ENCODE assay signal across 7 mouse cellular contexts in genomic region chr6:142814011-142814410, GRCm38 (mm10). TPM values are rescaled to one million over a fixed set of nuclear protein-coding genes. Genes with fewer than 3 reads are reported as not detected.
DNase-seq lines count a peak whose midpoint lies in the region; ATAC-seq and TF ChIP-seq lines count a peak whose summit lies in the region.

No protein-coding gene starts in this region.

- TF ChIP-seq RAD21 in CH12.LX (IDR thresholded peaks at IDR 0.05; ENCODE audit: low read depth, low read length), result no peak

- H3K27ac ChIP-seq in CH12.LX (ENCODE audit: insufficient read depth, low read depth), result no peak overlapping the region
- H3K27ac ChIP-seq in intestine, embryonic 14.5 days (ENCODE audit: low read depth), result no peak overlapping the region
- no peak overlapping the region for H3K27ac ChIP-seq in liver, embryonic 15.5 days (replicated peaks)

- in situ Hi-C loops in CH12.LX (cut with MboI; ENCODE audit: low pct_ligation_motif_present, low pct_unique_long_range_greater_than_20kb, low sequenced_read_pairs), result no loop called here

- H3K4me2 ChIP-seq in CH12.LX (ENCODE audit: insufficient read depth, low read depth, poor library complexity, severe bottlenecking), result peak overlapping the region; percentile 69
- H3K4me2 ChIP-seq in intestine, embryonic 14.5 days (ENCODE audit: low read length), result peak overlapping the region; percentile 62
- H3K4me2 ChIP-seq in liver, embryonic 15.5 days, result peak overlapping the region; percentile 54

- peaks cover 4 to 27% of the 10 kb centered on the region in 2 experiments; a peak in 3 of 4 replicates for H3K4me1 ChIP-seq in CH12.LX (ENCODE audit: control insufficient read depth in 1 of 2, insufficient read depth in 2 of 2)
- H3K4me1 ChIP-seq in intestine, embryonic 14.5 days (replicated peaks; ENCODE audit: control insufficient read depth, insufficient read depth, low read length), result peaks cover 7% of the 10 kb centered on the region; the same call in 1 of the 2 replicates
- peaks cover 3% of the 10 kb centered on the region; the same call in 1 of the 2 replicates for H3K4me1 ChIP-seq in liver, embryonic 15.5 days (replicated peaks)

- no peak for TF ChIP-seq EP300 in CH12.LX (IDR thresholded peaks at IDR 0.05; ENCODE audit: low read length)

- H3K9me3 ChIP-seq in CH12.LX (replicated peaks; ENCODE audit: low read length), result no peaks in the 10 kb centered on the region
- no peaks in the 10 kb centered on the region for H3K9me3 ChIP-seq in intestine, embryonic 14.5 days (ENCODE audit: control insufficient read depth, low read length)
- no peaks in the 10 kb centered on the region for H3K9me3 ChIP-seq in liver, embryonic 15.5 days (replicated peaks)

- ATAC-seq in intestine, embryonic 14.5 days (replicated peaks; ENCODE audit: low FRiP score, low TSS enrichment, low read depth), result peak; percentile 34
- ATAC-seq in liver, embryonic 15.5 days (ENCODE audit: insufficient read depth), result peak; percentile 28; the same call in 1 of the 2 replicates
- ATAC-seq in erythroid progenitor cell, adult 5-6 weeks (replicated peaks; ENCODE audit: low FRiP score, poor library complexity, severe bottlenecking), result no peak

- no peak for TF ChIP-seq CTCF in CH12.LX (conservative IDR thresholded peaks at IDR 0.05 in 1 of 2, IDR thresholded peaks at IDR 0.05 in 1 of 2; ENCODE audit: low read depth in 2 of 2, low read length in 2 of 2)

- H3K36me3 ChIP-seq in CH12.LX (replicated peaks in 1 of 2; ENCODE audit: control insufficient read depth in 1 of 2, insufficient read depth in 1 of 2, low read length in 1 of 2), result no peaks in the 10 kb centered on the region
- H3K36me3 ChIP-seq in intestine, embryonic 14.5 days (ENCODE audit: control insufficient read depth, insufficient read depth, low read length), result no peaks in the 10 kb centered on the region
- no peaks in the 10 kb centered on the region for H3K36me3 ChIP-seq in liver, embryonic 15.5 days (replicated peaks)

- no peak for TF ChIP-seq POLR2A in CH12.LX (IDR thresholded peaks at IDR 0.05; ENCODE audit: low read depth, low read length)

- whole genome bisulfite sequencing in intestine, embryonic 14.5 days, result 45% methylated on average over 10 of the region's 10 CpGs
- WGBS in liver, embryonic 15.5 days (ENCODE audit: insufficient replicate concordance), result 58% methylated on average over 10 of the region's 10 CpGs

- dilution Hi-C loops in CH12.LX (cut with MboI; ENCODE audit: extremely low pct_ligation_motif_present, extremely low pct_unique_long_range_greater_than_20kb, low sequenced_read_pairs), result no loop called here

- H3K4me3 ChIP-seq in CH12.LX (replicated peaks in 1 of 3; ENCODE audit: low read depth in 2 of 3, low read length in 2 of 3, poor library complexity in 1 of 3), result no peak overlapping the region
- peak overlapping the region; percentile 35 for H3K4me3 ChIP-seq in intestine, embryonic 14.5 days (ENCODE audit: low read depth, low read length)
- peak overlapping the region; percentile 41 for H3K4me3 ChIP-seq in liver, embryonic 15.5 days (replicated peaks)

- H3K9ac ChIP-seq in CH12.LX (ENCODE audit: insufficient read depth, low read depth), result 0 out of 2 replicates have a peak overlapping the region, but pooled peaks have one; percentile 9
- no peak overlapping the region for H3K9ac ChIP-seq in intestine, embryonic 14.5 days (ENCODE audit: low read length)
- H3K9ac ChIP-seq in liver, embryonic 15.5 days, result no peak overlapping the region

- H3K79me2 ChIP-seq in CH12.LX (replicated peaks; ENCODE audit: control insufficient read depth, extremely low read depth, insufficient read depth, poor library complexity, severe bottlenecking), result no peaks in the 10 kb centered on the region

- H3K27me3 ChIP-seq in CH12.LX (replicated peaks), result no peaks in the 10 kb centered on the region
- H3K27me3 ChIP-seq in intestine, embryonic 14.5 days (replicated peaks; ENCODE audit: control insufficient read depth, insufficient read depth, low read length), result no peaks in the 10 kb centered on the region
- peaks cover 10% of the 10 kb centered on the region; the same call in 1 of the 2 replicates for H3K27me3 ChIP-seq in liver, embryonic 15.5 days

- DNase-seq in CH12.LX (ENCODE audit: extremely low read depth) (no peak), ES-CJ7 (ENCODE audit: low read depth, low spot score) (peak; percentile 27)
- no peak for DNase-seq in intestine, embryonic 14.5 days (ENCODE audit: low spot score)
- DNase-seq in frontal cortex, postnatal 25 days (ENCODE audit: low spot score in 2 of 2), result no peak
- DNase-seq in right cerebral cortex, adult 18-20 months, result no peak

TF ChIP-seq in CH12.LX, 34 proteins besides CTCF, POLR2A, EP300 and RAD21:
- no peak for TF ChIP-seq RCOR1 (conservative IDR thresholded peaks at IDR 0.05; ENCODE audit: low read depth, low read length)
- no peak for TF ChIP-seq NRF1 (IDR thresholded peaks at IDR 0.05; ENCODE audit: low read depth, low read length)
- TF ChIP-seq ZNF384 (IDR thresholded peaks at IDR 0.05; ENCODE audit: low read depth, low read length), result no peak
- TF ChIP-seq ZMIZ1 (IDR thresholded peaks at IDR 0.05; ENCODE audit: low read depth, low read length), result no peak
- TF ChIP-seq MXI1 (IDR thresholded peaks at IDR 0.05; ENCODE audit: low read depth, low read length), result 0 out of 2 replicates have a peak, but pooled peaks have one; percentile 25
- no peak for TF ChIP-seq BHLHE40 (IDR thresholded peaks at IDR 0.05; ENCODE audit: low read depth, low read length)
- 0 out of 2 replicates have a peak, but pooled peaks have one; percentile 28 for TF ChIP-seq MAZ (IDR thresholded peaks at IDR 0.05; ENCODE audit: low read depth, low read length)

RNA-seq across cellular contexts. Expression of gene Sult6b2, which starts 9.7 kb away (rescaled TPM):
- total RNA-seq in CH12.LX (2012; rRNA removed) (0.08 and 0.25 TPM in 2 replicates), CH12.LX (2014; rRNA removed) (0.49 and 0.54 TPM in 2 replicates)
- 1.1 and 1.8 TPM in 2 replicates for polyA plus RNA-seq in CH12.LX (2012; ENCODE audit: insufficient read length, low read depth)
- polyA plus RNA-seq in intestine, embryonic 14.5 days (2014; fragmentation: Nextera tagmentation; extraction: Ambion mirVana), result 0.19 and 0.28 TPM in 2 replicates
- polyA plus RNA-seq in liver, embryonic 15.5 days (2015; fragmentation: Nextera tagmentation; extraction: Ambion mirVana), result 0.03 TPM in 1 of 2 replicates, not detected in the other
- total RNA-seq in erythroid progenitor cell, adult 5-6 weeks (2015; ENCODE audit: low replicate concordance), result not detected in 2 replicates
- not detected in 2 replicates for total RNA-seq in erythroid progenitor cell, adult 5-6 weeks (2017; ENCODE audit: low replicate concordance)

RNA-seq across cellular contexts. Expression of gene Cmas, which starts 57.5 kb away (rescaled TPM):
- total RNA-seq in CH12.LX (2012; rRNA removed) (37.3 and 39.5 TPM in 2 replicates), CH12.LX (2014; rRNA removed) (62.4 and 66.7 TPM in 2 replicates)
- polyA plus RNA-seq in CH12.LX (2012; ENCODE audit: insufficient read length, low read depth), result 63.9 and 65.7 TPM in 2 replicates
- polyA plus RNA-seq in intestine, embryonic 14.5 days (2014; fragmentation: Nextera tagmentation; extraction: Ambion mirVana), result 109 and 112 TPM in 2 replicates
- 170 and 172 TPM in 2 replicates for polyA plus RNA-seq in liver, embryonic 15.5 days (2015; fragmentation: Nextera tagmentation; extraction: Ambion mirVana)
- total RNA-seq in erythroid progenitor cell, adult 5-6 weeks (2015; ENCODE audit: low replicate concordance), result 226 TPM in 2 replicates
- total RNA-seq in erythroid progenitor cell, adult 5-6 weeks (2017; ENCODE audit: low replicate concordance), result 141 and 188 TPM in 2 replicates

Comparison
In these comparisons a context has a peak if more than half of its experiments do, and no peak if none do; other contexts are left out.
1. H3K4me3 ChIP-seq: peak in intestine, embryonic 14.5 days (single experiment) and liver, embryonic 15.5 days (single experiment); none in CH12.LX (0 of 3).
2. Peak in every context shown above with its lines, with median percentiles within 50 percentile points of each other: H3K4me2 ChIP-seq.